Mouse (Mus musculus) kidney, postnatal 0 days (tissue): Measurements from ENCODE around the gene Garnl3. TPM values are rescaled to one million over a fixed set of nuclear protein-coding genes. Genes with fewer than 3 reads are reported as not detected.

Source experiments
- ATAC-seq: fragments of 200-750 bp; cut with Nextera tagmentation; replicated peaks from 2 replicates; pipeline ENCODE4 v1.8.0; 2017; ENCODE audit warnings: low read depth, moderate number of reproducible peaks, moderate TSS enrichment, moderate library complexity; ENCODE audit not compliant: low FRiP score
- DNase-seq: peaks from one replicate; pipeline ENCODE4 v3.0.0-alpha.2; 2016; ENCODE audit warnings: low spot score
- H3K27ac ChIP-seq: fragments of 300-500 bp; sonication (generic); 2 replicates; pipeline ENCODE4 v1.5.1; 2014; ENCODE audit warnings: mild to moderate bottlenecking
- H3K27me3 ChIP-seq: fragments of 300-500 bp; sonication (generic); 2 replicates; pipeline ENCODE4 v1.6.1; 2014; ENCODE audit warnings: low read length, mixed read lengths; ENCODE audit not compliant: insufficient read depth
- H3K36me3 ChIP-seq: fragments of 300-500 bp; sonication (generic); 2 replicates; pipeline ENCODE4 v1.6.1; 2014; ENCODE audit warnings: low read length, mixed read lengths; ENCODE audit not compliant: insufficient read depth
- H3K4me1 ChIP-seq: fragments of 300-500 bp; sonication (generic); replicated peaks from 2 replicates; pipeline ENCODE4 v1.6.1; 2014; ENCODE audit warnings: antibody characterized with exemption, low read length, mixed read lengths; ENCODE audit not compliant: insufficient read depth
- H3K4me2 ChIP-seq: fragments of 300-500 bp; sonication (generic); 2 replicates; pipeline ENCODE4 v1.6.1; 2014; ENCODE audit warnings: mild to moderate bottlenecking, low read length, moderate library complexity, mixed read lengths
- H3K4me3 ChIP-seq: fragments of 300-500 bp; sonication (generic); replicated peaks from 2 replicates; pipeline ENCODE4 v1.5.1; 2014; ENCODE audit warnings: low read depth, low read length
- H3K9ac ChIP-seq: fragments of 300-500 bp; sonication (generic); 2 replicates; pipeline ENCODE4 v1.6.1; 2014; ENCODE audit warnings: low read depth, low read length
- H3K9me3 ChIP-seq: fragments of 300-500 bp; sonication (generic); replicated peaks from 2 replicates; pipeline ENCODE4 v1.6.1; 2016; ENCODE audit warnings: low read length, inconsistent platforms, mixed read lengths
- CTCF ChIP-seq: IDR thresholded peaks from 2 replicates; pipeline ENCODE4 v1.5.1; 2016; ENCODE audit warnings: antibody characterized with exemption, low read depth, mild to moderate bottlenecking, moderate library complexity
- WGBS: fragments of 180-500 bp; shearing (Covaris S2); extraction: QIAGEN DNeasy Blood & Tissue Kit; methylation state at CpG from one replicate; pipeline ENCODE4 v1.1.7; 2014; 5-methylcytosine and 5-hydroxymethylcytosine counted together
- polyA plus RNA-seq: library from polyadenylated mRNA; unstranded; fragments of >200 nt; fragmentation: Nextera tagmentation; extraction: Ambion mirVana; gene quantifications from 2 replicates; pipeline ENCODE4 v1.2.1, GENCODE M21; 2015

The Garnl3 gene
- polyA plus RNA-seq, 1 experiment from 2014 or later, result 6.6 TPM

- TF ChIP-seq CTCF, result no peak
- Histone ChIP-seq H3K27ac (no peak overlapping the region), H3K4me1 (no peaks in the 10 kb centered on the region), H3K36me3 (no peaks in the 10 kb centered on the region), H3K4me3 (no peak overlapping the region), H3K9me3 (no peaks in the 10 kb centered on the region), H3K9ac (no peak overlapping the region), H3K4me2 (no peak overlapping the region), H3K27me3 (no peaks in the 10 kb centered on the region)
- WGBS, result 67% methylated on average over 8 of the region's 8 CpGs
- DNase-seq (no peak), ATAC-seq (no peak)
These were observed 68.7 kb downstream of the Garnl3 start for GRCm38 (mm10) chr2:33062744-33063143.

GRCm38 (mm10) chr2:33058926-33059325, 72.5 kb downstream of the Garnl3 start:
- no peak overlapping the region for H3K9ac ChIP-seq
- H3K27ac ChIP-seq, result no peak overlapping the region
- TF ChIP-seq CTCF, result no peak
- H3K27me3 ChIP-seq, result no peaks in the 10 kb centered on the region
- 91% methylated on average over 5 of the region's 5 CpGs for WGBS
- no peak for DNase-seq
- no peak for ATAC-seq
- no peak overlapping the region for H3K4me2 ChIP-seq
- no peaks in the 10 kb centered on the region for H3K9me3 ChIP-seq
- no peaks in the 10 kb centered on the region for H3K4me1 ChIP-seq
- no peaks in the 10 kb centered on the region for H3K36me3 ChIP-seq
- no peak overlapping the region for H3K4me3 ChIP-seq

GRCm38 (mm10) chr2:33057514-33057913, 73.9 kb downstream of the Garnl3 start:
- Histone ChIP-seq H3K9me3 (no peaks in the 10 kb centered on the region), H3K27ac (no peak overlapping the region), H3K36me3 (no peaks in the 10 kb centered on the region), H3K4me1 (no peaks in the 10 kb centered on the region), H3K27me3 (no peaks in the 10 kb centered on the region), H3K4me2 (no peak overlapping the region), H3K9ac (no peak overlapping the region), H3K4me3 (no peak overlapping the region)
- ATAC-seq (no peak), DNase-seq (no peak)
- 90% methylated on average over 7 of the region's 7 CpGs for WGBS
- no peak for TF ChIP-seq CTCF

GRCm38 (mm10) chr2:33053966-33054365, 77.5 kb downstream of the Garnl3 start:
- Histone ChIP-seq H3K9ac (no peak overlapping the region), H3K9me3 (no peaks in the 10 kb centered on the region), H3K4me1 (no peaks in the 10 kb centered on the region), H3K27me3 (no peaks in the 10 kb centered on the region), H3K4me3 (no peak overlapping the region), H3K27ac (no peak overlapping the region), H3K4me2 (no peak overlapping the region), H3K36me3 (no peaks in the 10 kb centered on the region)
- WGBS, result 35% methylated on average over 10 of the region's 10 CpGs
- TF ChIP-seq CTCF, result no peak
- DNase-seq (no peak), ATAC-seq (no peak)

DNA sequence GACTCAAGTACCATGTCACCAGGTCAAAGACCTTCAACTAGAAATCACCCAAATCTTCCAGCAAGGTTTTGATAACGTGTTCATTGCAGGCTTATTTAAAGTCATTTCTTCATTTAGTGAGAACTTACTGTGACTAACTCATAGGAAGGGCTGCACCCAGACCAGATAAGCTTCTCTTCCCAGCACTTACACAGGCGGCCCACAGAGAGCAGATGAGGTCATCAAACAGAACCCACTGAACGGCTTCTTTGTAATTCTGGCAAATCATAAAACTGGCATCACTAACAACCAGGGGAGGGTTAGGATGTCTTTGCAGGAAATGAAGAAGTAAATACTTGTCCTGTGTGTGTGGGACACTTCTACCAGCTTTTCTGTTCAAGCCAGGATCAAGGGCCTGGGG, 84.1 kb downstream of the Garnl3 start:
- DNase-seq, result no peak
- no peaks in the 10 kb centered on the region for H3K4me1 ChIP-seq
- no peak overlapping the region for H3K27ac ChIP-seq
- H3K27me3 ChIP-seq, result no peaks in the 10 kb centered on the region
- H3K36me3 ChIP-seq, result no peaks in the 10 kb centered on the region
- no peak overlapping the region for H3K9ac ChIP-seq
- 58% methylated on average over 3 of the region's 3 CpGs for WGBS
- no peak for TF ChIP-seq CTCF
- H3K9me3 ChIP-seq, result no peaks in the 10 kb centered on the region
- H3K4me3 ChIP-seq, result no peak overlapping the region
- H3K4me2 ChIP-seq, result no peak overlapping the region
- no peak for ATAC-seq

GRCm38 (mm10) chr2:33046919-33047318, 84.5 kb downstream of the Garnl3 start:
- Histone ChIP-seq H3K36me3 (no peaks in the 10 kb centered on the region), H3K4me2 (no peak overlapping the region), H3K27ac (no peak overlapping the region), H3K4me1 (no peaks in the 10 kb centered on the region), H3K9me3 (no peaks in the 10 kb centered on the region), H3K4me3 (no peak overlapping the region), H3K9ac (no peak overlapping the region), H3K27me3 (no peaks in the 10 kb centered on the region)
- 75% methylated on average over 5 of the region's 5 CpGs for WGBS
- DNase-seq (no peak), ATAC-seq (no peak)
- no peak for TF ChIP-seq CTCF

GRCm38 (mm10) chr2:33045899-33046298, 85.6 kb downstream of the Garnl3 start:
- no peak overlapping the region for H3K9ac ChIP-seq
- DNase-seq, result no peak
- H3K4me2 ChIP-seq, result no peak overlapping the region
- H3K27me3 ChIP-seq, result no peaks in the 10 kb centered on the region
- H3K27ac ChIP-seq, result no peak overlapping the region
- no peaks in the 10 kb centered on the region for H3K4me1 ChIP-seq
- H3K36me3 ChIP-seq, result no peaks in the 10 kb centered on the region
- 71% methylated on average over 3 of the region's 3 CpGs for whole genome bisulfite sequencing
- TF ChIP-seq CTCF, result no peak
- no peaks in the 10 kb centered on the region for H3K9me3 ChIP-seq
- no peak overlapping the region for H3K4me3 ChIP-seq
- no peak for ATAC-seq
